Mouse (Mus musculus): ENCODE results near the gene Trpm3. TPM values are rescaled to one million over a fixed set of nuclear protein-coding genes. Genes with fewer than 3 reads are reported as not detected.

The Trpm3 gene
- polyA plus RNA-seq, 1 experiment from 2014 or later, result 37.2 TPM

DNA sequence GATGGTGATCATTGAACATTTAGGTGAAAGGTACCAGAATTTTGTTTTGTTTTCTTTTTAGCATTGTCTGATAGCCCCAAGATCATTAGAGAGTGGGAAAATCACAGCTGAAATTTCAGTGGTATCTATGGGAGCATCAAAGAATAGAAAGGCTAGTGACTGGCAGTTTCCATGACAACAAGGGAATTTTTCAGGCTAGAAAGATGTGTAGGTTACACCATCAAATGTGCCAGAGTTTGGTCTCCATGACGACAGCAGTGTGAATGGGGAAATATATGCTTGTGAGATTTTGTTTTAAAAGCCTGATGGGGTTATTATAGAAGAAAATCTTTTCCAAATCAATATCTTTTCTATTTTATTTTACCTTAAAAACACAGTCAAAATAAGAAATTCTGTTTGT lies 50.9 kb downstream of the Trpm3 start:
- H3K9ac ChIP-seq, result no peak overlapping the region
- H3K4me2 ChIP-seq, result no peak overlapping the region
- H3K36me3 ChIP-seq, result no peaks in the 10 kb centered on the region
- WGBS, result 31% methylated on average over 1 of the region's 1 CpGs
- no peaks in the 10 kb centered on the region for H3K9me3 ChIP-seq
- H3K27me3 ChIP-seq, result no peaks in the 10 kb centered on the region
- ATAC-seq (ENCODE audit: low FRiP score, low read depth), result peak; percentile 72; the same call in 1 of the 2 replicates
- H3K4me1 ChIP-seq (replicated peaks), result no peaks in the 10 kb centered on the region
- H3K4me3 ChIP-seq, result no peak overlapping the region
- H3K27ac ChIP-seq (replicated peaks), result no peak overlapping the region

DNA sequence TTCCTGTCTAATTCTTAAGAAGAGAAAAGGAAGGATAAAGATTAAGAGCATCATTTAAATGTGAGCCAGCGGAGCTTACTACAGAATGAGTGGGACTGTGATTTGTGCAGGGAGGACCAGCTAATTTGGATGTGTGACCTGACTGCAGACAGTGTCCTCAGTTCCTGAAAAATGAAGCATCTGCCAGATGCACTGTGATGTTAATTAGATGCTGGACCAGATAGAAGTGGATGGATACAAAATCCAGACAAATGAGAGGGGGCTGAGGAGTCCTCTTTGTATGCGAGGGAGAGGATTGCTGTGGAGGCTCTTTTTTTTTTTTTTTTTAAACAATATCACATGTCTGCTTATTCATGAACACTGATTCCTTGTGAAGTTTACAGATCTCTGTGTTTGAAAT lies 83.7 kb downstream of the Trpm3 start:
- Histone ChIP-seq H3K9me3 (no peaks in the 10 kb centered on the region), H3K27me3 (no peaks in the 10 kb centered on the region), H3K36me3 (no peaks in the 10 kb centered on the region), H3K4me1 (replicated peaks) (no peaks in the 10 kb centered on the region), H3K4me2 (no peak overlapping the region), H3K9ac (no peak overlapping the region), H3K27ac (replicated peaks) (no peak overlapping the region), H3K4me3 (no peak overlapping the region)
- peak; percentile 75 for ATAC-seq (ENCODE audit: low FRiP score, low read depth)
- 38% methylated on average over 2 of the region's 2 CpGs for WGBS

DNA sequence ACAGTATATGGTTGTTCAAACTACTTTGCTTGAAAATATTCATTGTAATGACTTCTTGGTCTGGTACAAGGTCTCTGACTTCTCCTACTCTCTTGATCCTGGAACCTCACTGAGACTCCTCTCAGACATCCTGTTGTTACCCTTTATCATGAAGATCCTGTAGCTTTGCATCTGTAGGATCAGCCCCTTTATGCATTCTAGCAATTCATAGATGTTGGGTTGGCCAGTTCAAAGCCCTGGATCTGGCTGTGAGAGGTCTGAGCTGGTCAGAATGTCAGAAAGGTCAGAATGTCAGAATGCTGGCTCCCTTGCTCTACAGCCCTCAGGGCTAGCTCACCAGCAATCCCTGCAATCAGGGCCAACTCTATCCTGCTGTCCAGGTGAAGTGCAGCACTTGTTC lies 95.3 kb downstream of the Trpm3 start:
- Histone ChIP-seq H3K27me3 (no peaks in the 10 kb centered on the region), H3K9me3 (no peaks in the 10 kb centered on the region), H3K36me3 (no peaks in the 10 kb centered on the region), H3K4me3 (no peak overlapping the region), H3K4me1 (replicated peaks) (no peaks in the 10 kb centered on the region), H3K4me2 (no peak overlapping the region), H3K27ac (replicated peaks) (no peak overlapping the region), H3K9ac (no peak overlapping the region)
- ATAC-seq (ENCODE audit: low FRiP score, low read depth), result no peak

DNA sequence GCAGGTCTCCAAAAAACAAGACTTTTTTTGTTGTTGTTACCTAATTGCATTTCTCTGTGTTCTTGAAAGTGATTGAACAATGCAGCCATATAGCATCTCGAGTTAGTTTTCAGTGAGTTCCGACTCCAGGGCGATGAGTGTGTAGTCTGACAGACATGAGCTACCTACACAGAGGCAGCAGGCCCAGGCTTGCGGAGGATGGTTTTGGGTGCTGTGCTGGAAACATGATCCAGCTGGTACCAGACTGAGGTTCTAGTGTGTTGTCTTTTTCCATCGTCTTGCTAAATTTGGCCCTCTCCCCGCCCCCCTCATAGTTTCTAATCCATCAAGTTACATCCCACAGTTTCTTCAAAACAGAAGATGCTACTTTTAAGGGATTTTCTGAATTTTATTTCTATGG lies 110.2 kb downstream of the Trpm3 start:
- Histone ChIP-seq H3K27ac (replicated peaks) (no peak overlapping the region), H3K4me2 (no peak overlapping the region), H3K27me3 (no peaks in the 10 kb centered on the region), H3K4me3 (no peak overlapping the region), H3K36me3 (no peaks in the 10 kb centered on the region), H3K9ac (no peak overlapping the region), H3K4me1 (replicated peaks) (no peaks in the 10 kb centered on the region), H3K9me3 (no peaks in the 10 kb centered on the region)
- WGBS, result 89% methylated on average over 6 of the region's 6 CpGs
- ATAC-seq (ENCODE audit: low FRiP score, low read depth), result no peak

DNA sequence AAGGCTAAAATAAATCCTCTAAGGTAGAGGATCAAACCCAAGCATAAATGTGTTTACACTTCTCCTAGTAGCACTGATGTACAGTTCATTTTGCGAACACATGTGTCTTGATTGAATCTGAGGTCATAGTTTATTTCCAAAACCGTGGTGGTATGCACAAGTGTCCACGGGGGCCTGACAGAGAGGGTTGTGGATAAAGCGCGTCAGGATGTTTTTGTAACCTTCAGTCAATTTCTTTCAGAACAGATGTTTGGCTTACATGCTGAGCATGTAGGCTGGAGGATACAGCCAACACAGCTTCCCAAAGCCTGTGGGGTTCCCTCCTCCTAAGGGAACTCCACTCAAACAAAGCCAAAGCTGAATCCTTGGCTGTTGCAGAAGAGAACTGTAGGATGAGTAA lies 134.1 kb downstream of the Trpm3 start:
- H3K9me3 ChIP-seq, result no peaks in the 10 kb centered on the region
- H3K4me2 ChIP-seq, result no peak overlapping the region
- WGBS, result 60% methylated on average over 5 of the region's 5 CpGs
- no peaks in the 10 kb centered on the region for H3K36me3 ChIP-seq
- no peak overlapping the region for H3K4me3 ChIP-seq
- no peaks in the 10 kb centered on the region for H3K27me3 ChIP-seq
- no peaks in the 10 kb centered on the region for H3K4me1 ChIP-seq (replicated peaks)
- H3K9ac ChIP-seq, result no peak overlapping the region
- ATAC-seq (ENCODE audit: low FRiP score, low read depth), result no peak
- no peak overlapping the region for H3K27ac ChIP-seq (replicated peaks)

- H3K9ac ChIP-seq, result no peak overlapping the region
- H3K4me3 ChIP-seq, result no peak overlapping the region
- ATAC-seq (ENCODE audit: low FRiP score, low read depth), result no peak
- no peak overlapping the region for H3K4me2 ChIP-seq
- no peaks in the 10 kb centered on the region for H3K9me3 ChIP-seq
- no peaks in the 10 kb centered on the region for H3K27me3 ChIP-seq
- H3K27ac ChIP-seq (replicated peaks), result no peak overlapping the region
- no peaks in the 10 kb centered on the region for H3K4me1 ChIP-seq (replicated peaks)
- 90% methylated on average over 3 of the region's 3 CpGs for WGBS
- no peaks in the 10 kb centered on the region for H3K36me3 ChIP-seq
Measured at GRCm38 (mm10) chr19:22284651-22285050, 145.8 kb downstream of the Trpm3 start.

DNA sequence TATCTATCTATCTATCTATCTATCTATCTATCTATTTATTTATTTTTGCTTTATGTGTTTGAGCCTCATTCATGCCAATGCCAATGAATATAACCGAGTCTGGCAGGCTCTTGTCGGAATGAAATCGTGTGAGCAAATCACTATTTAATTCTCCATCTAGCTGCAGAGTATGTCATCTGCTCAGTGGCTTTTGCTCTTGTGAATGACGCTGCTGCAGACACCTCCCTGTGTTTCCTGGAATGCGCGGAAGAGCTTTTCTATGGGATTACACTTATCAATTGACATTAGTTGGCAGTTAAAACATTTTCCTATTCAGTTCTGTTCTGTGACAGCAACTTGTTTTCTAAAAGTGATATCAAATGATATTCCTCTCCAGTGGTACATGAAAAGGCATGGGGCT lies 153.8 kb downstream of the Trpm3 start:
- Histone ChIP-seq H3K27me3 (no peaks in the 10 kb centered on the region), H3K36me3 (no peaks in the 10 kb centered on the region), H3K27ac (replicated peaks) (no peak overlapping the region), H3K4me3 (no peak overlapping the region), H3K9me3 (no peaks in the 10 kb centered on the region), H3K9ac (no peak overlapping the region), H3K4me2 (no peak overlapping the region), H3K4me1 (replicated peaks) (no peaks in the 10 kb centered on the region)
- 81% methylated on average over 6 of the region's 6 CpGs for WGBS
- ATAC-seq (ENCODE audit: low FRiP score, low read depth), result no peak

GRCm38 (mm10) chr19:22300906-22301305 lies 162.1 kb downstream of the Trpm3 start:
- 34% methylated on average over 2 of the region's 2 CpGs for WGBS
- Histone ChIP-seq H3K4me1 (replicated peaks) (peaks cover 14% of the 10 kb centered on the region), H3K4me2 (no peak overlapping the region), H3K36me3 (no peaks in the 10 kb centered on the region), H3K4me3 (no peak overlapping the region), H3K27me3 (no peaks in the 10 kb centered on the region), H3K27ac (replicated peaks) (no peak overlapping the region), H3K9ac (no peak overlapping the region), H3K9me3 (no peaks in the 10 kb centered on the region)
- no peak for ATAC-seq (ENCODE audit: low FRiP score, low read depth)

DNA sequence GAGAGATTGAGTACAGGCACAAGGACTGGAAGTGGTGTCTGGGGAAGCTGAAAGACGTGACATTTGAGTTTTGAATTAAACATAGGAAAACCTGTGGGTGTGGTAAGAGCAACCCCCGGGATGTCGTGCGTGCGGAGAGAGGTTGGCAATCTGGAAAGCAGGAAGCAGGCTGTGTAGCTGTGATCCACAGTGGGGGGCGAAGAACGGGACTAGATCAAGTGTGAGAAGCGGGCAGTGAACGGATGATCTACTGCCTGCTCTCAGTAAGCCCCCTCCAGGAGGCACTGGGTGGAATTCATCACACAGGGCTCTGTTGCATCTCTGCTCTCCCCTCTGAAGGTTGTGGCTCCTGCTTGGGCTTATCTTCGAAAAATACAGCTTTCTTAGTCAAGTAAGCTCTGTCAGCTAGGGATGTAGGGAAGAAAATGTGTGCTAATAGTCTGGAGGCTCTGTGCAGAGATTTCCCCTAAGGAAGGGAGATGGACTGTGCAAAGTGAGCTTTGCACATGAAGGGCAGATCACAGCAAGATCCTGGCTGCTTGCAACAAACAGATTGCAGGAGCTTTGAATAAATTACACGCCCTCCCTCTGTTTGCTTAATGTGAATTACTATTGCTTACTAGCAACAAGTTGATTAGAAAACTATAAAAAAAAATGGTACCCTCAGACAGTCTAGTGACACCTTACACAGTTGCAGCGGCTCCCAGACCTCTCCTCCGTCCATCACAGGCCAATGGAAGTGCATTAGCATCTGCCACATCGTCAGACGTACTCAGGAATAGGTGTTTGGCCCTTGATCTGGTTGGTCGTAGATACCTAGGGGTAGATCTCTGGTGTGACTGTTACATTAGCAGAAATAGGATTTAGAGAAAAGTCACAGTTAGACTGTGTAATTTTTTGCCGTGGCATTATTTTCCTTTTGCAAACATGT lies 164.4 kb downstream of the Trpm3 start:
- H3K4me1 ChIP-seq (replicated peaks), result peaks cover 14% of the 10 kb centered on the region
- no peaks in the 10 kb centered on the region for H3K36me3 ChIP-seq
- WGBS, result 16% methylated on average over 17 of the region's 17 CpGs
- no peaks in the 10 kb centered on the region for H3K27me3 ChIP-seq
- 0 out of 2 replicates have a peak overlapping the region, but pooled peaks have one; percentile 32 for H3K9ac ChIP-seq
- no peaks in the 10 kb centered on the region for H3K9me3 ChIP-seq
- H3K4me3 ChIP-seq, result no peak overlapping the region
- peak overlapping the region; percentile 27; the same call in 1 of the 2 replicates for H3K27ac ChIP-seq (replicated peaks)
- H3K4me2 ChIP-seq, result peak overlapping the region; percentile 57
- peak; percentile 62; the same call in 1 of the 2 replicates for ATAC-seq (ENCODE audit: low FRiP score, low read depth)

DNA sequence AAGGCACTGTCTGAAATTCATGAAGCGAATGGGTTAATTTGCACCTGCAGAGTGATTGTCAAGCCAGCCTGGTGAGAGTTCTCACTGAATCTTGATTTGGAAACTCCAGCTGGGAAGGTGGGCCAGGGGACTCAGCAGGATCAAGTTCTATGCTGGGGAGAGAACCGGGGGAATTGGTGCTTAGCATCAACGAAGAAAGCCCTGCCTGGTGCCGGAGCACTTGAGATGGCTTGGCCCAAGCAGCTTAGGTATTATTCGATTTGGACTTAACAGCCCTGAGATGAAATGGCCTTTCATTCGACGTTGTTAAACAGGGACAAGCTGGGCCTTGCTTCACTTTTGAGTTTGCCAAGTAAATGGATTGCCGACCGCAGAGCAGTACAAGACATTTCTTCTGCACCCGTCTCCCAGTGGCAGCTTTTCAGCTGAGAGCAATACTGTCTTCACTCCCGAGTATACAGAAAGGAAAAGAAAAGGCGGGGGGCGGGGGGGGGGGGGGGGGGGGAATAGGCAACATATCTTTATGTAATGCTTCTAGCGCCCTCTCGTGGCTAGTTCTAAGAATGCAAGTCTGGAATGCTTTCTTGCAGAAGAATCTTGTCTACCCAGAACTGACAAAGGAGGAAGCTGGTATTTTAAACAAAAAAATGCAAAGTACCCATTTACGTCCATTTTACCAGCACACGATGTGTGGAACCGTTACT lies 165.3 kb downstream of the Trpm3 start:
- peak overlapping the region; percentile 51; the same call in 1 of the 2 replicates for H3K27ac ChIP-seq (replicated peaks)
- no peaks in the 10 kb centered on the region for H3K36me3 ChIP-seq
- no peaks in the 10 kb centered on the region for H3K27me3 ChIP-seq
- H3K9me3 ChIP-seq, result no peaks in the 10 kb centered on the region
- H3K9ac ChIP-seq, result peak overlapping the region; percentile 32; the same call in 1 of the 2 replicates
- WGBS, result under 1% methylated on average over 16 of the region's 18 CpGs
- peak; percentile 83 for ATAC-seq (ENCODE audit: low FRiP score, low read depth)
- H3K4me1 ChIP-seq (replicated peaks), result peaks cover 14% of the 10 kb centered on the region
- peak overlapping the region; percentile 30 for H3K4me3 ChIP-seq
- peak overlapping the region; percentile 57 for H3K4me2 ChIP-seq

GRCm38 (mm10) chr19:22308081-22308480 lies 169.2 kb downstream of the Trpm3 start:
- no peak overlapping the region for H3K9ac ChIP-seq
- H3K4me3 ChIP-seq, result no peak overlapping the region
- H3K4me1 ChIP-seq (replicated peaks), result peaks cover 11% of the 10 kb centered on the region
- no peaks in the 10 kb centered on the region for H3K9me3 ChIP-seq
- WGBS, result 96% methylated on average over 2 of the region's 2 CpGs
- no peaks in the 10 kb centered on the region for H3K36me3 ChIP-seq
- ATAC-seq (ENCODE audit: low FRiP score, low read depth), result no peak
- no peaks in the 10 kb centered on the region for H3K27me3 ChIP-seq
- H3K27ac ChIP-seq (replicated peaks), result no peak overlapping the region
- no peak overlapping the region for H3K4me2 ChIP-seq

- no peak overlapping the region for H3K4me3 ChIP-seq
- H3K4me1 ChIP-seq (replicated peaks), result no peaks in the 10 kb centered on the region
- no peaks in the 10 kb centered on the region for H3K9me3 ChIP-seq
- no peak overlapping the region for H3K27ac ChIP-seq (replicated peaks)
- H3K36me3 ChIP-seq, result no peaks in the 10 kb centered on the region
- WGBS, result 82% methylated on average over 4 of the region's 4 CpGs
- peak; percentile 63; the same call in 1 of the 2 replicates for ATAC-seq (ENCODE audit: low FRiP score, low read depth)
- no peak overlapping the region for H3K4me2 ChIP-seq
- H3K9ac ChIP-seq, result no peak overlapping the region
- H3K27me3 ChIP-seq, result no peaks in the 10 kb centered on the region
Measured at GRCm38 (mm10) chr19:22317306-22317705, 178.5 kb downstream of the Trpm3 start.
